Mouse (Mus musculus): ENCODE measurements at regions not wholly inside any gene's neighbourhood (a gene's known extent, or its start where the extent isn't known, plus 50 kb on each side); places are given as distances from the start of the nearest gene placed in this dataset.

DNA sequence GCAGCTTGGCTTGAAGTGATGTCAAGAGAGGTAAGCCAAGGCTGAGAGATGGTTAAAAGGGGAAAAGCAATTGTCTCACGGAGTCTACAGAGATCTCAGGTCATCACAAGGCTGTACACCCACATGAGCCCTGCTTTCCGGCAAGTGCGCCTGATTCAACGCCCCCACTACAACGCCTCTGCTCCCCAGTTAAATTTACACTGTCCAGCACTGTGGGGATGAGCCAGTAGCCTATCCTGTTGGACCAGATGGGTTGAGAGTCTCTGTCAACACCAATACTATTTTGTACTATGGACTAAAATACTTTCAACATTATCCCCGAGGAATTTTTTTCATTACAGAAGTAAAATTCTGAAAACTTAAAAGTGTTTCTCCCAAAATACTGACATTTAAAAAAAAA is 331.8 kb upstream of the G2e3 start:
- Histone ChIP-seq H3K4me2 (no peak overlapping the region), H3K4me3 (replicated peaks) (no peak overlapping the region), H3K27me3 (no peaks in the 10 kb centered on the region), H3K27ac (no peak overlapping the region), H3K4me1 (replicated peaks) (no peaks in the 10 kb centered on the region), H3K9me3 (no peaks in the 10 kb centered on the region), H3K36me3 (no peaks in the 10 kb centered on the region), H3K9ac (replicated peaks) (no peak overlapping the region)
- ATAC-seq (ENCODE audit: insufficient number of reproducible peaks, insufficient read depth, low FRiP score, low TSS enrichment, low read depth): no peak
- WGBS: 89% methylated on average over 6 of the region's 6 CpGs

DNA sequence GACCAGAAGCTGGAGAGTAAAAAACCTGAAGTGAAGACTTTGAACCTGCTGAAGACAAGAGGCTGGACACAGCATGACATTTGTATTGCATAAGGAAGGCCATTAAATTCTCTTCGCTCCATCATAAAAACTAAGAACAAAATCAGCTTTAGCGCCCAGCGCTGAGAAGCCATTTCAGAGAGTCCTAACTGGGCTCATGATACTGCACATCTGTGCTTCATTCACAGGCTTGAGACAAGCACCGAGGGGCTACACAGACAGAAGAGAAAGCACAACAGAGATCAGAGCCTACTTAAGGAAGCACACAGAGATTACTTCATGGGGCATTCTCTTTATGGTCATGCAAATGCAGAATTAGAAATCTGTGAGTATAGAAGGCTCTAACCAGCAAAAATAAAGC is 338.2 kb upstream of the G2e3 start:
- no peak overlapping the region for H3K27ac ChIP-seq
- no peak overlapping the region for H3K4me3 ChIP-seq (replicated peaks)
- H3K4me1 ChIP-seq (replicated peaks): no peaks in the 10 kb centered on the region
- H3K9me3 ChIP-seq: no peaks in the 10 kb centered on the region
- H3K9ac ChIP-seq (replicated peaks): no peak overlapping the region
- H3K27me3 ChIP-seq: 0 out of 2 replicates have a peak, but pooled peaks cover 6% of the 10 kb centered on the region
- 61% methylated on average over 4 of the region's 4 CpGs for WGBS
- no peak overlapping the region for H3K4me2 ChIP-seq
- ATAC-seq (ENCODE audit: insufficient number of reproducible peaks, insufficient read depth, low FRiP score, low TSS enrichment, low read depth): no peak
- H3K36me3 ChIP-seq: no peaks in the 10 kb centered on the region

DNA sequence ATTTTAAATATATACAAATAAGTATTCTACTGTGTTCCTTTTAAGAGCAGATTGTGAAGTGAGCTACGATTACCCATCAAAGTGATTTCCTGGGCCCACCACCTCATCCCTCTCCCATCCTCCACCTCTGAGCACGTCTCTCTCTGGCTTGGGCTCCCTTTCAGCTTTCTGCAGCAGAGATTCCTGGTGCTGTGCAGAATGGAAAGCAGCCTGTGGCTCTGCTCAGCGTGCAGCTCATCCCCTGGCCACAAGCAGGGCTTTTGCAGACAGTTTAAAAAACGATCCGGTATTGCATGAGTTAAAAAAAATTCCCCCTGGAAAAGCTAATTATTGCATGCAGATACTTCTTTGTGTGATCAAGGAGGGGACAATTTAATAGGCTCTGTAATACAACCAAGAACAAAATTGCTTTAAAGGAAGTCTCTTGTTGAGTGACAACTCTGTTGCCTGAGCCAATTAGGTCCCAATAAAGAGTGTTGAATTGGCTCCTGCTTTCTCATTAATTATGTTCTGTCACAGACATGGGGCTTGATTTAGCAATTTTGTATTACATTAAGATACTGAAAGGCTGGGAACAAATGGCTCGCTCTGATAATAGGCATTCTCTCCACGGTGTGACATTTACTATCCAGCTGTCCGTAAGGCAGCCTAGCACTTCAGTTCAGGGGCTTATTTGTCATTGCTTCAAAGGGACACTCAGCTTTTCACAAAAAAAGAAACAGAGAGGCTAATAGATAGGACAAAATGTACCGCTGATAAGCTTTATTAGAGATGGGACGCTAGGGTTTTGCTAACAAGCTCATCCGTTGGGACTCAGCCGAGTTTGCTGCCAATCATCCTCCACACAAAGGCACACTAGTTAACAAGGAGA is 345.9 kb upstream of the G2e3 start:
- Histone ChIP-seq H3K9me3 (no peaks in the 10 kb centered on the region), H3K9ac (replicated peaks) (no peak overlapping the region), H3K36me3 (no peaks in the 10 kb centered on the region), H3K4me3 (replicated peaks) (no peak overlapping the region), H3K27ac (no peak overlapping the region), H3K4me1 (replicated peaks) (peaks cover 32% of the 10 kb centered on the region), H3K4me2 (peak overlapping the region; percentile 15; the same call in 1 of the 2 replicates), H3K27me3 (0 out of 2 replicates have a peak, but pooled peaks cover 6% of the 10 kb centered on the region)
- no peak for ATAC-seq (ENCODE audit: insufficient number of reproducible peaks, insufficient read depth, low FRiP score, low TSS enrichment, low read depth)
- WGBS: 16% methylated on average over 12 of the region's 12 CpGs

DNA sequence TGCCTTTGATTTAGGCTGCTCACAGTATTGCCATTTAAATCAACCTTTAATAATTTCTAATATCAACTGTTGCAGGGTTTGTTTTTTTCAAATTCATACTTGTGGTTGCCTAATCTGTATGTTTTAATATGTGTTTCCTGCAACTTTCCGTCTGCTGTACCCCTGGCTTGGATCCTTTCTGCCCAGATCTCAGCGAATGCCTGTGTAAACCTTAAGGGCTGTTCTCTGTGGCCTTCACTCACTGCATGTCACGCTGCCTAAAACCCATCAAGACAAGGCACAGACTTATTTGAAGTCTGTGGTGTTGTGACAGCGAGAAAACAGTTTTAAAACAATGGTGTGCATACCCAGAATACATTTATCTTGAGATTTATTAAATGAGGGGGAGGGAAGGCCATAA is 346.8 kb upstream of the G2e3 start:
- no peak for ATAC-seq (ENCODE audit: insufficient number of reproducible peaks, insufficient read depth, low FRiP score, low TSS enrichment, low read depth)
- H3K27ac ChIP-seq: no peak overlapping the region; the same call in 1 of the 2 replicates

DNA sequence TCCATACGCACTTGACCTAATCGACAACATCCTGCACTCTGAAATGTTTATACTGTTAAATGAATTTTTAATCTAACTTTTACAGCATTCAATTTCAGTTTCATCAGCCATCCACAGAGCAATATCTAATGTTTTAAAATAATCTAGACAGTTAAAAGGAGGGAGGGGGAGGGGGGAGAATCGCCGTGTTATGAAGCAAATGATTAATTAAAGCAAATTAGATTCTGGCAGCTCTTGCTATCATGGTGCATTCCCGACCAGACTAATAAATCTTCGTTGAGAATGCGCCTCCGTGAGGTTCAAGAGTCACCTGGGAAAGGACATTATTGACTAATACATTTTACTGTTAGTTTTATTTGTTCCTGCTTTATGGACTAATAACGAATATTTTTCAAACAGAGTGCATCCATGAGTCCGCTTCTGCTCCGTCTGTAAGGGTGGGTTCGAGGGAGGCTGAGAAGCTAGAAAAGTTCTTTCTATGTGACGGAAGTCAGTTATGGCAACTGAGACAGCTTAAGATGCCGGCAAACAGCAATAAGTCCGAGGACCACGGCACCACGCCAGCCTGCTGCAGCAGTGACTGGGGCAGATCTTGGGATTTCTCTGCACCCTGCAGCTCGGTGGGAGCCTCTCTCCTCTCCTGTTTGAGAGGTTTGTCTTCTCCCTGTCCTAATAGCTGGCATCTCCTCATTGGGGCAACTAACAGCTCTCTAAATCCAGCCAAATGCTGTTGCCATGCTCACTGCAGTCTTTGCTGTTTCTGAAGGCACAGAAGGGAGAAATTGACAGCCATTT is 347.4 kb upstream of the G2e3 start:
- H3K27me3 ChIP-seq: 0 out of 2 replicates have a peak, but pooled peaks cover 6% of the 10 kb centered on the region
- H3K9ac ChIP-seq (replicated peaks): no peak overlapping the region
- H3K9me3 ChIP-seq: no peaks in the 10 kb centered on the region
- H3K4me3 ChIP-seq (replicated peaks): peak overlapping the region; percentile 16
- H3K36me3 ChIP-seq: no peaks in the 10 kb centered on the region
- no peak overlapping the region for H3K27ac ChIP-seq
- 31% methylated on average over 18 of the region's 18 CpGs for WGBS
- ATAC-seq (ENCODE audit: insufficient number of reproducible peaks, insufficient read depth, low FRiP score, low TSS enrichment, low read depth): no peak
- peak overlapping the region; percentile 44 for H3K4me2 ChIP-seq
- peaks cover 32% of the 10 kb centered on the region for H3K4me1 ChIP-seq (replicated peaks)

More for the DNA sequence above, 346.8 kb upstream of the G2e3 start:
- peaks cover 32% of the 10 kb centered on the region for H3K4me1 ChIP-seq (replicated peaks)
- H3K27me3 ChIP-seq: 0 out of 2 replicates have a peak, but pooled peaks cover 6% of the 10 kb centered on the region
- H3K4me3 ChIP-seq (replicated peaks): no peak overlapping the region
- H3K9me3 ChIP-seq: no peaks in the 10 kb centered on the region
- no peaks in the 10 kb centered on the region for H3K36me3 ChIP-seq
- H3K9ac ChIP-seq (replicated peaks): no peak overlapping the region
- 33% methylated on average over 4 of the region's 4 CpGs for WGBS
- H3K4me2 ChIP-seq: peak overlapping the region; percentile 44

DNA sequence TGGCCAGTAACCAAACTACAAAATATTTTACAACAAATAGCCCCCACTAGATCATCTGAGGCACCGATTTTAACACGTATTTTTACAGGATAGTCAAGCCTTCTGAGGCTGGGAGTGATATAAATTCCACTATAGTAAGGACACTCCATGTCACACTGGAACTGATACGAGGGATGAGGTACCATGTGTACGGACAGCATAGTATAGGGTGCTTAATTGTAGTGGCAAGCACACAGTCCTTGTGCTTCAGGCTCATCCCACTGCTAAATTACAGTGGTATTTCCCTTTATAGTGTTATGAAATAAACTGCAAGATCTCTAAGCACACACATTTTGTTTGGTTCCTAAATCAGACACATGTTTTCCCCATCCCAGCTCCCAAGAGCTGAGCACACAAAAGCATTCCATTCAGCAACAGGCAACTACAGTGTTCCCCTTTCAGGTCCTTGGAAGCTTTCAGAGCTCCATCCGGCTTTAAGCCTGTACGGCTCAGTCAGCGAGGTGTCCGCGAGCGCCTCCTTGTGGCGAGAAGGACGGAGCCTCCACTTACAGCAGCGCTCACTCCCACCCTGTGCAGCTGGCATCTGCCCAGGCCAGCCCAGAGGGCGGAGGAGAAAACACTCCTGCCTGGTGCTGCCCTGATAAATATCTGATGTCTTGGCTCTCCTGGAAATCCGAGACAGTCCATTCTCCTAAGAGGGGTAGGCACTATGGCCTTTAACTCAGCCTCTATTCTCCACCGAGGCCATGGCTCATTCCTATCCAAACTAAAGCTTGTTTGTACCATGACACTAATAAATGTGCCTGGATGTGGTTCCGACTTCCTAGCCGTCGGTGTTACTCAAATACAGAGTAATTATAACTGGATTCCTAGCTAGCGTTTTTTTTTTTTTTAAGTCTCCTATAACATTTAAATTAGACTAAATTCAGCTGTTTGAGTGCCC is 348.3 kb upstream of the G2e3 start:
- no peaks in the 10 kb centered on the region for H3K36me3 ChIP-seq
- no peaks in the 10 kb centered on the region for H3K9me3 ChIP-seq
- H3K4me3 ChIP-seq (replicated peaks): no peak overlapping the region
- no peaks in the 10 kb centered on the region for H3K27me3 ChIP-seq
- H3K4me1 ChIP-seq (replicated peaks): peaks cover 32% of the 10 kb centered on the region
- H3K9ac ChIP-seq (replicated peaks): no peak overlapping the region
- no peak overlapping the region for H3K27ac ChIP-seq
- peak; percentile 92 for ATAC-seq (ENCODE audit: insufficient number of reproducible peaks, insufficient read depth, low FRiP score, low TSS enrichment, low read depth)
- WGBS: 26% methylated on average over 20 of the region's 20 CpGs
- H3K4me2 ChIP-seq: peak overlapping the region; percentile 15; the same call in 1 of the 2 replicates

DNA sequence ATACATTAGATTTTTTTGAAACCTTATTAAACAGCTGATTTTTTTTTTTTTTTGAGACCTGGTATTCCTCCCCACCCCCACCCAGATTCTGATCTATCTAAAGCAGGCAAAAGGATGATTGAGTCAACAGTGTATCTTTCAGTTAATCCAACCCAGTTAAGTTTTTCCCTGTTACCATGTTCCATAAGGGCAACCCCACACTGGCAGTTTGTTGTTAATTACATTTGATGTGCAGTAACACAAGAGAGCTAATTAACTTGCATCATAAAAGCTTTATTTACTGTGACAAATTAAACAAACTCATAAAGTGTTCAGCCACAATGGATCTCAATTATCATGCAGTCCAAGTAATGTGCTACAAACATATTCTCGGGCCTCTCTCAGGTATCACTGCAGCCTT is 346.8 kb upstream of the Prkd1 start:
- Histone ChIP-seq H3K9ac (replicated peaks) (no peak overlapping the region), H3K4me1 (replicated peaks) (peaks cover 15% of the 10 kb centered on the region), H3K27ac (no peak overlapping the region), H3K36me3 (no peaks in the 10 kb centered on the region), H3K4me3 (replicated peaks) (no peak overlapping the region), H3K4me2 (no peak overlapping the region), H3K9me3 (no peaks in the 10 kb centered on the region), H3K27me3 (no peaks in the 10 kb centered on the region)
- no peak for ATAC-seq (ENCODE audit: insufficient number of reproducible peaks, insufficient read depth, low FRiP score, low TSS enrichment, low read depth)
- 47% methylated on average over 1 of the region's 1 CpGs for WGBS

DNA sequence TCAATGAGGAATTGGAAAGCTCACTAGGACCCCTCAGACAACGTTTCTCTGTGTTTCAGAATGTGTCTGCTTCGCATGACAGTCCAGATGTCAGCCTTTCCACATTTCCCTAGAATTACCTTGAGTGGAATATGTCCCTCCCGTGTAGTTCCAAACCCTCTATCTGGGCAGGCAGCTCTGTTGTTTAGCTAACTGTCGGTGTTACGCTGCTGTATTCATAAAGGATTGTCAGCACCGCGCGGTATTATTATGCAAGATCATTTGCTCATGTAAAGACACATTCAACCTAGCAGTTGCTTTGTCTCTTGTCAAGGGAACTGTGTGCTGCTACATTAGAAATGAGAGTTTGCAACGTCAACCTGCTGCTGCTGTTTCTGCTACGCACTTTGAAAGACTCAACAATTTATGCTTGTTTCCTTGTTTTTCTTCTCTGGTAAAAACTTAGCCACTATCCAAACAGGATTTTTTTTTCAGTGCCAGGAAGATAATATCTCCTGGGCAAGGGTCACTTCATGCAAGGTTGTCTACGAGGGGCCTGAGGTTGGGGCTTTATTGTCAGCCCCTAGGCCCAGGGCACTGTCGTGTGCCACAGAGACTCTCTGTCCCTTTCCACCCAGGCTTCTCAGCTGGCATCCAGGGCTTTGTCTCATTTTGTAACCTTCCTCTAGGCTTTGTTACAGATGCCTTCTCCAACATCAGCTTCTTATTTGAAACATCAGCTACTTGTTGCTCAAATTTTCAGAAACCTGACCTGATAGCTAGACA is 340.8 kb upstream of the Prkd1 start:
- no peak for ATAC-seq (ENCODE audit: insufficient number of reproducible peaks, insufficient read depth, low FRiP score, low TSS enrichment, low read depth)
- Histone ChIP-seq H3K4me2 (no peak overlapping the region), H3K4me1 (replicated peaks) (no peaks in the 10 kb centered on the region), H3K27me3 (no peaks in the 10 kb centered on the region), H3K9ac (replicated peaks) (no peak overlapping the region), H3K27ac (no peak overlapping the region), H3K9me3 (no peaks in the 10 kb centered on the region), H3K4me3 (replicated peaks) (no peak overlapping the region), H3K36me3 (no peaks in the 10 kb centered on the region)
- WGBS: 82% methylated on average over 12 of the region's 12 CpGs

DNA sequence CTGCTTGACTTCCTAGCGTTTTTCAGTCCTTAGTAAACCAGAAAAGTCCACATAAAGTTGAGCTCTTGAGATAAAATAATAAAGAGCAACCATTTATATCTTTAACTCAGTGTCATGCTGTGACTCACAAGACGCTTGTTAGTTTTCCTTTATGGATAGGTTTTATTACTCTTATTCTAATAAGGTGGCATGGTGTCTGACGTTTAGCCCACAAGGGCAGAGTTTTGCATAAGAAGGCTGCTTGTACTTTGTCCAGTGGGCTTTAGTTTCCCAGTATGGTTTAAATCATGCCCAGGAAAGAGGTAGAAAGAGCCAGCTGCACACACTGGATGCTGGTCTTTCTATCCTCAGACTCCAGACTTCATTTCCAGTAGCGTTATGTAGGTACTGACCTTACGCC is 332.4 kb upstream of the Prkd1 start:
- Histone ChIP-seq H3K4me3 (replicated peaks) (no peak overlapping the region), H3K9ac (replicated peaks) (no peak overlapping the region), H3K36me3 (no peaks in the 10 kb centered on the region), H3K4me1 (replicated peaks) (no peaks in the 10 kb centered on the region), H3K27ac (no peak overlapping the region), H3K9me3 (no peaks in the 10 kb centered on the region), H3K4me2 (no peak overlapping the region), H3K27me3 (no peaks in the 10 kb centered on the region)
- ATAC-seq (ENCODE audit: insufficient number of reproducible peaks, insufficient read depth, low FRiP score, low TSS enrichment, low read depth): no peak
- 66% methylated on average over 5 of the region's 5 CpGs for WGBS

DNA sequence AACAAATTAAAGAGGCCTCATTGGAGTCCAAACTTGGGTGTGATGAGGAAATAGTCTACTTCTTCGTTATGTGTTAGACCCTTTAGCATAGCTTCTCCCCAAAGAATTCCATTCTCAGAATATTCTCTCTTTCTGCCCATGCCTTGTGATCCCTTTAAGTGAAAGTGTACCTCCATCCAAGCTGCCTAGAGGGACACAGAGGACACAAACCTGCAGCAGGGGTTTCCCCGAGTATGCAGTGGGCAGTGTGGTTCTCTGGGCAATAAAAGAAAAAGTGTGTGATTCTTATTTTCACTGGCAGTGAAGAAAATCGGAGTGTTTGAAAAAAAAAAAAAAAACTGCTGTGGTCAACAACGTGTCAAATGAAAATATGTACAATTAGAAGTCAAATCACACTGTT is 331.9 kb upstream of the Prkd1 start:
- Histone ChIP-seq H3K4me3 (replicated peaks) (no peak overlapping the region), H3K36me3 (no peaks in the 10 kb centered on the region), H3K9me3 (no peaks in the 10 kb centered on the region), H3K9ac (replicated peaks) (no peak overlapping the region), H3K27me3 (no peaks in the 10 kb centered on the region), H3K4me1 (replicated peaks) (no peaks in the 10 kb centered on the region), H3K27ac (no peak overlapping the region), H3K4me2 (no peak overlapping the region)
- no peak for ATAC-seq (ENCODE audit: insufficient number of reproducible peaks, insufficient read depth, low FRiP score, low TSS enrichment, low read depth)
- 75% methylated on average over 4 of the region's 4 CpGs for WGBS
